In genomic region chr2:68906921-68907320, GRCm38 (mm10) we compare ENCODE assay signal across 21 mouse cellular contexts. TPM values are rescaled to one million over a fixed set of nuclear protein-coding genes. Genes with fewer than 3 reads are reported as not detected.
DNase-seq lines count a peak whose midpoint lies in the region; ATAC-seq and TF ChIP-seq lines count a peak whose summit lies in the region.
"Had no signal": no experiment of that assay in that cellular context is flagged by ENCODE, and none has a peak within 500 bp of the region (broad histone marks: within the 10 kb centered on the region; RNA-seq: fewer than 3 reads in every experiment).

No protein-coding gene starts in this region.

- H3K4me2 ChIP-seq in midbrain, embryonic 11.5 days, result no peak overlapping the region
- no peak overlapping the region for H3K4me2 ChIP-seq in midbrain, embryonic 16.5 days (ENCODE audit: low read length)
- H3K4me2 ChIP-seq in myocyte (ENCODE audit: low read depth), result peak overlapping the region; percentile 79
- H3K4me2 ChIP-seq: forebrain, embryonic 13.5 days; hindbrain, embryonic 12.5 days; hindbrain, embryonic 15.5 days had no signal

- no peaks in the 10 kb centered on the region for H3K4me1 ChIP-seq in midbrain, embryonic 11.5 days (ENCODE audit: control insufficient read depth, insufficient read depth, low read length)
- no peaks in the 10 kb centered on the region for H3K4me1 ChIP-seq in midbrain, embryonic 16.5 days (ENCODE audit: control insufficient read depth, insufficient read depth, low read length)
- H3K4me1 ChIP-seq: forebrain, embryonic 10.5 days; forebrain, embryonic 13.5 days; hindbrain, embryonic 12.5 days; hindbrain, embryonic 15.5 days had no signal

- no peak overlapping the region for H3K4me3 ChIP-seq in midbrain, embryonic 11.5 days (ENCODE audit: low read depth, low read length)
- no peak overlapping the region for H3K4me3 ChIP-seq in midbrain, embryonic 16.5 days (ENCODE audit: low read depth, low read length)
- H3K4me3 ChIP-seq in myocyte, result no peak overlapping the region
- H3K4me3 ChIP-seq: forebrain, embryonic 10.5 days; forebrain, embryonic 13.5 days; hindbrain, embryonic 12.5 days; hindbrain, embryonic 15.5 days had no signal

- no peaks in the 10 kb centered on the region for H3K27me3 ChIP-seq in midbrain, embryonic 11.5 days (ENCODE audit: control insufficient read depth, insufficient read depth, low read length)
- H3K27me3 ChIP-seq in midbrain, embryonic 16.5 days (ENCODE audit: control insufficient read depth, insufficient read depth, low read depth, low read length), result no peaks in the 10 kb centered on the region
- H3K27me3 ChIP-seq in myocyte (ENCODE audit: control insufficient read depth, insufficient read depth, insufficient read length), result no peaks in the 10 kb centered on the region
- H3K27me3 ChIP-seq: forebrain, embryonic 13.5 days; hindbrain, embryonic 12.5 days; hindbrain, embryonic 15.5 days had no signal

- peak; percentile 78 for DNase-seq in midbrain, embryonic 11.5 days (ENCODE audit: low spot score, missing footprints)
- DNase-seq in thymus, postnatal 25 days, result peak; percentile 33
- DNase-seq in thymus, adult 18-20 months, result no peak
- DNase-seq in heart, adult 8-10 months (ENCODE audit: low spot score), result no peak
- DNase-seq: adrenal gland, adult 8-10 months; adrenal gland, postnatal 25 days; cerebellum, adult 11-12 months; cerebellum, adult 8-10 months; cerebellum, postnatal 10 days; cerebellum, postnatal 36 days; gastrocnemius, postnatal 10 days; gastrocnemius, postnatal 36 days; heart, adult 2 months had no signal

- WGBS in midbrain, embryonic 11.5 days, result 81% methylated on average over 3 of the region's 3 CpGs
- 90% methylated on average over 3 of the region's 3 CpGs for WGBS in midbrain, embryonic 16.5 days

- H3K9me3 ChIP-seq in midbrain, embryonic 11.5 days (ENCODE audit: control insufficient read depth, low read length), result no peaks in the 10 kb centered on the region
- H3K9me3 ChIP-seq in midbrain, embryonic 16.5 days (replicated peaks; ENCODE audit: control insufficient read depth, low read length, poor library complexity, severe bottlenecking), result no peaks in the 10 kb centered on the region
- H3K9me3 ChIP-seq: forebrain, embryonic 10.5 days; forebrain, embryonic 13.5 days; hindbrain, embryonic 12.5 days; hindbrain, embryonic 15.5 days had no signal

- H3K27ac ChIP-seq in midbrain, embryonic 11.5 days (ENCODE audit: low read depth, low read length), result no peak overlapping the region
- H3K27ac ChIP-seq in midbrain, embryonic 16.5 days (ENCODE audit: low read length), result no peak overlapping the region
- H3K27ac ChIP-seq: forebrain, embryonic 10.5 days; forebrain, embryonic 13.5 days; heart, adult 2 months; hindbrain, embryonic 12.5 days; hindbrain, embryonic 15.5 days had no signal

- no peak overlapping the region for H3ac ChIP-seq in myocyte (ENCODE audit: control insufficient read depth, insufficient read length)

- ATAC-seq in midbrain, embryonic 11.5 days (ENCODE audit: low FRiP score), result no peak
- no peak for ATAC-seq in midbrain, embryonic 16.5 days
- ATAC-seq: forebrain, embryonic 13.5 days; forebrain, embryonic 16.5 days had no signal

- no peak overlapping the region for H3K9ac ChIP-seq in midbrain, embryonic 11.5 days (ENCODE audit: low read length)
- H3K9ac ChIP-seq in midbrain, embryonic 16.5 days (ENCODE audit: low read depth, low read length), result no peak overlapping the region
- H3K9ac ChIP-seq: forebrain, embryonic 13.5 days; hindbrain, embryonic 12.5 days; hindbrain, embryonic 15.5 days had no signal

- H3K36me3 ChIP-seq in midbrain, embryonic 11.5 days (ENCODE audit: control insufficient read depth, insufficient read depth, low read length), result no peaks in the 10 kb centered on the region
- H3K36me3 ChIP-seq in midbrain, embryonic 16.5 days (ENCODE audit: control insufficient read depth, insufficient read depth, low read length), result no peaks in the 10 kb centered on the region
- peaks cover 2% of the 10 kb centered on the region for H3K36me3 ChIP-seq in myocyte (ENCODE audit: control insufficient read depth, insufficient read depth)
- H3K36me3 ChIP-seq: hindbrain, embryonic 12.5 days; hindbrain, embryonic 15.5 days had no signal

- no peak for TF ChIP-seq POLR2A in myocyte (IDR thresholded peaks at IDR 0.05; ENCODE audit: insufficient read length, low read depth)

- H3K79me2 ChIP-seq in myocyte (ENCODE audit: control insufficient read depth, insufficient read depth), result peaks cover 80% of the 10 kb centered on the region

TF ChIP-seq in myocyte, 11 proteins besides CTCF, POLR2A, EP300 and RAD21:
- TF ChIP-seq POLR2AphosphoS2 (IDR thresholded peaks at IDR 0.05; ENCODE audit: insufficient read length, low read depth), result no peak
- no peak for TF ChIP-seq E2F4 (IDR thresholded peaks at IDR 0.05; ENCODE audit: insufficient read depth)
- peak; percentile 64 for TF ChIP-seq CEBPB (IDR thresholded peaks at IDR 0.05; ENCODE audit: insufficient read depth, poor library complexity, severe bottlenecking)
- TF ChIP-seq SRF (IDR thresholded peaks at IDR 0.05; ENCODE audit: control insufficient read depth, insufficient read length, low read depth), result no peak
- peak; percentile 33 for TF ChIP-seq TCF3 (IDR thresholded peaks at IDR 0.05; ENCODE audit: insufficient read length, low read depth)
- TF ChIP-seq MYOD1 (IDR thresholded peaks at IDR 0.05; ENCODE audit: control insufficient read depth in 1 of 3, insufficient read length in 2 of 3, low read depth in 2 of 3), result peak; percentile 32 to 87 (median 83)
- peak; percentile 38 to 88 (median 84) for TF ChIP-seq MYOG (IDR thresholded peaks at IDR 0.05; ENCODE audit: control insufficient read depth in 1 of 3, insufficient read depth in 1 of 3, insufficient read length in 2 of 3, low read depth in 2 of 3)
- no peak for TF ChIP-seq REST (IDR thresholded peaks at IDR 0.05; ENCODE audit: insufficient read depth, insufficient read length)
- peak; percentile 86 for TF ChIP-seq TCF12 (IDR thresholded peaks at IDR 0.05; ENCODE audit: insufficient read depth, poor library complexity, severe bottlenecking)
- no peak for TF ChIP-seq USF1 (IDR thresholded peaks at IDR 0.05; ENCODE audit: low read depth)

RNA-seq across cellular contexts. Expression of gene Cers6, which starts 45.7 kb away (rescaled TPM):
- polyA plus RNA-seq in midbrain, embryonic 11.5 days (2014; fragmentation: Nextera tagmentation; extraction: Ambion mirVana), result 32.1 and 34.0 TPM in 2 replicates
- 55.3 and 66.0 TPM in 2 replicates for polyA plus RNA-seq in midbrain, embryonic 16.5 days (2015; fragmentation: Nextera tagmentation; extraction: Ambion mirVana)
- 16.5 TPM for polyA plus RNA-seq in myocyte (2012; fragmentation: generic; extraction: Trizol)
- total RNA-seq in heart, adult 8-10 months (2022), result 10 to 100 TPM in 1 of 4 experiments, 1 to 10 TPM in 3; 4.4 to 11.7 (median 7.1) TPM
- total RNA-seq: MEL had no signal

Comparison
In these comparisons a context has a peak if more than half of its experiments do, and no peak if none do; other contexts are left out.
1. DNase-seq: peak in midbrain, embryonic 11.5 days (single experiment) and thymus, postnatal 25 days (single experiment); none in thymus, adult 18-20 months (0 of 2) and heart, adult 8-10 months (single experiment).